Mouse (Mus musculus): ENCODE measurements around the gene Slco3a1.

Slco3a1 gene

GRCm38 (mm10) chr7:74347026-74347425 lies 207.6 kb downstream of the Slco3a1 start:
- DNase-seq (ENCODE audit: low spot score), result no peak

GRCm38 (mm10) chr7:74346451-74346850 lies 208.1 kb downstream of the Slco3a1 start:
- no peak for DNase-seq (ENCODE audit: low spot score)

DNA sequence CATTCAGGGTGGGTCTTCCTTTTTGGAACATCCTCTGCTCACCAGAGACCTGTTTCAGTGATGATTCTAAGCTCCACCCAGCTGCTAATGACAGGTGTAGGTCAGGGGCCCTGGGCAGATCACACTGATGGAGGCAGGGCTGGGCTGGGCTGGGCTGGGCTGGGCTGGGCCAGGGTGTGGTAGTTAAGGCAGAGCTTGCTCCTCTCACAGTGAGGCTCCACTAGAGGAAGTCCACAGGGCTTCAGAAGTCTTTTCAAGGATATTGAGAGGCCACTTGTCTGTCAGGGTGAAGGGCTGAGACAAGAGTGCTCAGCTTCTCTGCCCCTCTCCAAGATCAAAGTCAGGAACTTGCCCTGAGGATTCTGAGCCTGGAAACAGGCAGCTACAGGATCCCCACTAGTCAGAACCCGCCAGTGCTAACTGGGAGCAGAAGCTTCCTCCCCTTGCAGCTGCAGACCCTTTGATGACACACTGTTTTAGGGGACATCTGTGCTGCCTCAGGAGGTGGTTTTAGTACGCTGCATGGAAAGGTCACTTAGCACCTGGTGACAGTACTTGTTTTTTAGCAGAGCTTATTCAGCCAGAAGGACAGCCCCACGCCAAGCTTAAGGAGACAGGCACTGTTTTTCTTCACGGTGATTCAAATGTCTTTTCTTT lies 213.3 kb downstream of the Slco3a1 start:
- DNase-seq (ENCODE audit: low spot score), result no peak

GRCm38 (mm10) chr7:74340419-74340954 lies 214.1 kb downstream of the Slco3a1 start:
- DNase-seq (ENCODE audit: low spot score), result no peak

- no peak for DNase-seq (ENCODE audit: low spot score)
Measured at GRCm38 (mm10) chr7:74337677-74338420, 216.7 kb downstream of the Slco3a1 start.

DNA sequence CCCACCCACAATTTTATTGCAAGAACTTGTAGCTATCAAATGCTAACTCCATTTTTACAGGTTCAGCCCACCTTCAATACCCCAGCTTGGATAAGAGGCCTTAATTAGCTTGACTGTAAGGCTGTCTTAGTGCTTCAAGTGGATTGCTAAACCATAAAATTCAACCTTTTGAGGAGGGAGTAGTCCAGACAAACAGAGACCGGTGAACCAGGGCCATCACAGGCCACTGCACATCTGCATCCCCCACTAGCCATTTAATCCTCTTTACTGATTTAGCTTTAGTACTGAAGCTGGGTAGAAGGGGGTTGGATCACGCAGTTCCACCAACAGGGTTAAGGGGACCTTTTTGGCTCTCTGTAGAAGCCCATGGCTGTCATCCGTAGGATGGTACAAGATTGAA lies 222.3 kb downstream of the Slco3a1 start:
- no peak for DNase-seq (ENCODE audit: low spot score)

- no peak for DNase-seq (ENCODE audit: low spot score)
Measured at GRCm38 (mm10) chr7:74330858-74331726, 223.5 kb downstream of the Slco3a1 start.

DNA sequence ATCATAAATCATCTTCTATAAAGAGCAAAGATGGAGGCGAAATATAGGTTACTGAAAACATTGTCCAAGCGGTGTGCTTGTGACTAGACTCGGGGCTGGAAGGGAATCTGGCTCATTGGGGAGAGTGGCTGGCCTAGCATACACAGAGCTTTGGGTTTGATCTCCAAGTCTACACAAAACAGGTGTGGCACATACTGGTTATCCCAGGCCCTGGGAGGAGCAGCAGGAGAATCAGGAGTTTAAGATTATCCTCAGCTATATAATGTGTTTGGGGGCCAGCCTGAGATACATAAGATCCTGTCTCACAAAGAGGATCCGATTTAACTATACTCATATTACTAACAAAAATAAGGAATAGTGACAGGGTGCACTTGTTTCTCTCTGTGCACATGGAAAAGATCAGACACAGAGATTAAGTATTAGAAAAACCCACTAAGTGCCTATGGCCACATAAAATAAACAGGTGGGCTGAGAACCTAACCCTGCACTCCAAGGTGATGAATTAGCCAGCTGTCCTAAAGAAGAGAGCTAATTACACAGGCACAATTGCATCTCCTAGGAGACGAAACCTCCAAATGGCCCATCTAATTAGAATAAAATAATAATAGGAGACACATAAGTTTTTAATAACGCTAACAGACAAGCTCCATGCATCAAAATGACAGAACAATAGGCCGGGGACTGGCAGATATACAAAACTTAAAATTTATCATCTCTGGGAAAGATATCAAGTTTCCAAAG lies 224.3 kb downstream of the Slco3a1 start:
- DNase-seq (ENCODE audit: low spot score), result no peak

GRCm38 (mm10) chr7:74329004-74329403 lies 225.6 kb downstream of the Slco3a1 start:
- no peak for DNase-seq (ENCODE audit: low spot score)

GRCm38 (mm10) chr7:74327716-74328115 lies 226.9 kb downstream of the Slco3a1 start:
- no peak for DNase-seq (ENCODE audit: low spot score)

DNA sequence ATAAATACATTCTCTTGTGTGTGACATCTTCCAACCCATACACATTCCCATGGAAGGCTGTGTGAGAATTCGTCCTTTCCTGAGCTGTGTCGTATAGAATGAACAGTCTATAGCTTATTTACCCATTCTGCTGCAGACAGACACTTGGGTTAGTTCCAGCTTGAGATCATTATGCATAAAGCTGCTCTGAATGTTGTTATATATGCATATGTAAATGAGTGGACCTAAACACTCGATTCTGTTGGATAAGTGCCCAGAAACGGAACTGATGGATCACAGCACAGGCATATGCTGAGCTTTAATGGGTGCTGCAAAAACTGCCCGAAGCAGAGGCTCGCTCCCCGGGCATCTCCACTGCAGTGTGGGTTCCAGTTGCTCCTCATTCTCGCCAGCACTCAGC lies 229.5 kb downstream of the Slco3a1 start:
- no peak for DNase-seq (ENCODE audit: low spot score)

GRCm38 (mm10) chr7:74323683-74324082 lies 230.9 kb downstream of the Slco3a1 start:
- no peak for DNase-seq (ENCODE audit: low spot score)

- no peak for DNase-seq (ENCODE audit: low spot score)
Measured at GRCm38 (mm10) chr7:74323194-74323593, 231.4 kb downstream of the Slco3a1 start.

GRCm38 (mm10) chr7:74320635-74321034 lies 233.9 kb downstream of the Slco3a1 start:
- no peak for DNase-seq (ENCODE audit: low spot score)

DNA sequence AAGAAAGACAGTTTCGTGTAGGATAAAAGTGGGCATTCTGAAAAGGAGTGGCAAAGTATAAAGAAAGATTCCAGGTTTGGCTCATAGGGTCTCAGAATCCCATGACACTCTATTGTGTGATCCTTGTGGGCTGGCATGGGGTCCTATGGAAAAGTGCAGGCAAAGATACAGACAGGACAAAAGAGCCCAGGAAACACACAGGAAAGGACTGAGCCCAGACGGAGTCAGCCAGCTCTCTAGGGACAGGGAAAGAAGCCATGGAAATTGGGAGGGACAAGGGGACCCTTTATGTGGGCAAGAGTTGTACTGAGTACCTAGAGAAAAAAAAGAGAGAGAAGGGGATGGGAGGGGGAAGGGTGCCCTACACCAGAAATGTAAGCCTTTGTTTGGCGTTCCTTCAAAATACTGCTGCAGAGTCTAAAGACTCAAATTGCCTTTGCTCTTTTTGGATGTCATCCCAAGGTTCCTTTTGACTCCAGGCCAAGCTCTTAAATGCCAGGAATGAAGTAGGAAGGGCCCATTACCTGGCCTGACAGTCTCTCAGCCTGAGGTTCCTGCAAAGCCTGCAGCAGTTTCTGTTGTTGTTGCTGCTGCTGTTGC lies 238.6 kb downstream of the Slco3a1 start:
- DNase-seq (ENCODE audit: low spot score), result no peak

- no peak for DNase-seq (ENCODE audit: low spot score)
Measured at GRCm38 (mm10) chr7:74314276-74314675, 240.3 kb downstream of the Slco3a1 start.

- DNase-seq (ENCODE audit: low spot score), result no peak
Measured at GRCm38 (mm10) chr7:74313279-74314105, 241.1 kb downstream of the Slco3a1 start.

DNA sequence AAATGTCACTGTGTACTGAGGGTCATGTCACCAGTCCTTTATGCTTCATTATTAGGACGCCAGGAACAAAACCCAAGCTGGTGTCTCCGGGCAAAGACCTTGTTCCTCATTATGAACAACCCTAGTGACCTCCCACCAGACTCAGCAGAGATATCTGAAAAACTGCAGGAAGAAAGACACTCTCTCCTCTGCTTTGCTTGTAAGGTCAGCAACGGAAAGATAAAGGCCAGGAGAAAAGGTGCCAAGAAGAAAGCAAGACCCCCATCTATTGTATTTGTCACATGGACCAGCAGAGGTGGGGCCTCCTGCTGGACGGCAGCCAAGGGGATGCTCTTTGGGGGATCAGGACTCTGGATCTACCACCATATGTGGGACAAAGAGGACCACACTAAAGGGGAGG lies 243.0 kb downstream of the Slco3a1 start:
- DNase-seq (ENCODE audit: low spot score), result no peak

DNA sequence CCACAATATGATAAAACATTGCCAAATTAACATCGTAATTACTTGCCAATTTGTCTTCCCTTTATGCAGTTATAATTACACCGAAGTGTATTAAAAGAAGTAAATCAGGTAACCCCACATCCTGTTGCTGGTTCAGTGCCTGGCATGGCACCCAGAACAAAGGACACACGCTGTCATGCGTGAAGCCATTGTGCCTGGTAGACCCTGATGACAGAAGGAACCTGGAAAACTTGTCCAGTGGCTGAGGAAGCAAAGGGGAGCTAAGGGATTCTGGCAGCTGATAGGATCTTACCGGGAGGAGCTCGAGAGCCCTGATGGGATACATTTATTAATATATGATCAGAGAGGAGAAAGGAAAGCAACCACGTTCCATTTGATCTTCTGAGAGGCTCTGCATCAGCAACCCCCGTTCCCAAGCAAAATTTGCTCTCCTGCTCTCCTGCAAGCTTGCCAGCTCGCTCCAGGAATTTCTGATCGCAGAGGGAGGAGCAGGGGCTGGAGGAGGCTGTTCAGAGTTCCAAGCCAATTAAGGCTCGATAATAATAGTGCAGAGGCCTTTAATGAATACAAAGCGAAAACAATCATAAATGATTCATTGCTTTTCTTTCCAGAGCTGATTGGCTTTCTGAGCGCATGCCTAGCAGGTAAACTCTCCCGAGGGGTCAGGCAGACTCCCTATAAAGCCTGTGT lies 250.8 kb downstream of the Slco3a1 start:
- DNase-seq (ENCODE audit: low spot score), result no peak

DNA sequence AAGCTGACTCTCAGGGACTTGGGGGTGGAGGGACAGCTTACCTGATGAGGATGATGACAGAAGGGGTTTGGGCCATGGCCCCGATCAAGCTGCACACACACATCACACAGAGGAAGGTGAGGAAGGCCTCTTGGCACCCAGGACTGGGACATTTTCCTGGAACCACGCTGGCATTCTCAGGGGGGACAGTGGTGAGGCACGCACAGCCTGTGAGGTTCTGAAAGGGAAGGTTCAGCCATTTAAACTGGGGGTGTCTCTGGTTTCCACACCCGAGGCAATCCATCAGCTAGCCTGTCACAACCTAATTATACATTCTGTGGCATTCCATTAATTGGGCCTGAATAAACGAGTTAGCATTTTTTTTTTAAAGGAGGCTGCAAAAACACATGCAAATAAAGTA lies 251.5 kb downstream of the Slco3a1 start:
- no peak for DNase-seq (ENCODE audit: low spot score)
